Mouse (Mus musculus) lung, embryonic 15.5 days (tissue): ENCODE results near the gene Fsip2. TPM values are rescaled to one million over a fixed set of nuclear protein-coding genes. Genes with fewer than 3 reads are reported as not detected.

Experiments
- ATAC-seq: fragments of 200-750 bp; cut with Nextera tagmentation; 2 replicates; pipeline ENCODE4 v1.8.0; 2017; ENCODE audit warnings: moderate number of reproducible peaks, borderline replicate concordance; ENCODE audit not compliant: low FRiP score, low TSS enrichment; ENCODE audit errors: extremely low read depth
- H3K27ac ChIP-seq: fragments of 300-500 bp; sonication (generic); 2 replicates; pipeline ENCODE4 v1.5.1; 2015; ENCODE audit warnings: moderate library complexity, mild to moderate bottlenecking, inconsistent platforms
- H3K27me3 ChIP-seq: fragments of 300-500 bp; sonication (generic); 2 replicates; pipeline ENCODE4 v1.6.1; 2015; ENCODE audit warnings: inconsistent platforms
- H3K36me3 ChIP-seq: fragments of 300-500 bp; sonication (generic); 2 replicates; pipeline ENCODE4 v1.6.1; 2015; ENCODE audit warnings: inconsistent platforms
- H3K4me1 ChIP-seq: fragments of 300-500 bp; sonication (generic); 2 replicates; pipeline ENCODE4 v1.6.1; 2015; ENCODE audit warnings: inconsistent platforms
- H3K4me2 ChIP-seq: fragments of 300-500 bp; sonication (generic); 2 replicates; pipeline ENCODE4 v1.6.1; 2015; ENCODE audit warnings: inconsistent platforms, mild to moderate bottlenecking, moderate library complexity
- H3K4me3 ChIP-seq: fragments of 300-500 bp; sonication (generic); 2 replicates; pipeline ENCODE4 v1.5.1; 2015; ENCODE audit warnings: mild to moderate bottlenecking, inconsistent platforms
- H3K9ac ChIP-seq: fragments of 300-500 bp; sonication (generic); 2 replicates; pipeline ENCODE4 v1.6.1; 2015; ENCODE audit warnings: inconsistent platforms
- H3K9me3 ChIP-seq: fragments of 300-500 bp; sonication (generic); 2 replicates; pipeline ENCODE4 v1.6.1; 2016; ENCODE audit warnings: inconsistent platforms
- WGBS: fragments of 180-500 bp; shearing (Covaris S2); methylation state at CpG from one replicate; pipeline ENCODE4 v1.1.7; 2015; 5-methylcytosine and 5-hydroxymethylcytosine counted together
- polyA plus RNA-seq: library from polyadenylated mRNA; unstranded; fragments of >200 nt; fragmentation: Nextera tagmentation; extraction: Ambion mirVana; gene quantifications from 2 replicates; pipeline ENCODE4 v1.2.1, GENCODE M21; 2015

Fsip2 gene
- polyA plus RNA-seq: not detected in 2 replicates

- H3K27ac ChIP-seq: no peak within 1 kb of the TSS
- H3K4me3 ChIP-seq: no peak within 1 kb of the TSS
- no peak within 1 kb of the TSS for H3K9ac ChIP-seq
- no peaks in the 10 kb centered on the region for H3K36me3 ChIP-seq
- no peak within 1 kb of the TSS for H3K4me2 ChIP-seq
- no peak for ATAC-seq
- H3K9me3 ChIP-seq: no peaks in the 10 kb centered on the region
- H3K27me3 ChIP-seq: no peaks in the 10 kb centered on the region
- WGBS: 90% methylated on average over 17 of the region's 17 CpGs
- H3K4me1 ChIP-seq: no peaks in the 10 kb centered on the region
Observed at GRCm38 (mm10) chr2:82943472-82943871, at the start of gene Fsip2. TSS of gene Fsip2 (plus strand) at chr2:82943634.

DNA sequence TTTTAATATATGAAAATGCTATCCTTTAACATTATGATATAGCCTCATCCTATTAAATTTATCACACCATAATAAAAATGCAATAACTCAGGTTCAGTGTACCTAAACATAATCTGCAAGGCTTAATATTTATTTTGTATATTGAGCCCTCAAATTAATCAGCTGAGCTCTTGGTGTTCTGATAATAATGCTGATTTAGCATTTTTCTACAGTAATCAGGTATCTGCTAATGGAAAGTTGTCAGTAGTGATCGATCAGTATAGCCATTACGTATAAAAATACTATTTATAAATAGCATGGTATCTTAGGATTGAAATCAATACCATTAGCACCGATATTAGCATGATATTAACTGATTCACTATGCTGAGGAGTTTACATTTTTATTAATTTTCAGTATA is 20.0 kb downstream of the Fsip2 start:
- no peak overlapping the region for H3K9ac ChIP-seq
- 72% methylated on average over 3 of the region's 3 CpGs for WGBS
- no peaks in the 10 kb centered on the region for H3K27me3 ChIP-seq
- no peak for ATAC-seq
- H3K4me3 ChIP-seq: no peak overlapping the region
- no peak overlapping the region for H3K4me2 ChIP-seq
- no peaks in the 10 kb centered on the region for H3K9me3 ChIP-seq
- no peaks in the 10 kb centered on the region for H3K4me1 ChIP-seq
- no peak overlapping the region for H3K27ac ChIP-seq
- H3K36me3 ChIP-seq: no peaks in the 10 kb centered on the region

GRCm38 (mm10) chr2:83025853-83026252 is 82.4 kb downstream of the Fsip2 start:
- H3K27ac ChIP-seq: no peak overlapping the region
- no peaks in the 10 kb centered on the region for H3K9me3 ChIP-seq
- no peaks in the 10 kb centered on the region for H3K36me3 ChIP-seq
- 47% methylated on average over 7 of the region's 7 CpGs for WGBS
- no peak for ATAC-seq
- H3K4me2 ChIP-seq: no peak overlapping the region
- no peaks in the 10 kb centered on the region for H3K27me3 ChIP-seq
- no peak overlapping the region for H3K9ac ChIP-seq
- H3K4me1 ChIP-seq: no peaks in the 10 kb centered on the region
- no peak overlapping the region for H3K4me3 ChIP-seq

DNA sequence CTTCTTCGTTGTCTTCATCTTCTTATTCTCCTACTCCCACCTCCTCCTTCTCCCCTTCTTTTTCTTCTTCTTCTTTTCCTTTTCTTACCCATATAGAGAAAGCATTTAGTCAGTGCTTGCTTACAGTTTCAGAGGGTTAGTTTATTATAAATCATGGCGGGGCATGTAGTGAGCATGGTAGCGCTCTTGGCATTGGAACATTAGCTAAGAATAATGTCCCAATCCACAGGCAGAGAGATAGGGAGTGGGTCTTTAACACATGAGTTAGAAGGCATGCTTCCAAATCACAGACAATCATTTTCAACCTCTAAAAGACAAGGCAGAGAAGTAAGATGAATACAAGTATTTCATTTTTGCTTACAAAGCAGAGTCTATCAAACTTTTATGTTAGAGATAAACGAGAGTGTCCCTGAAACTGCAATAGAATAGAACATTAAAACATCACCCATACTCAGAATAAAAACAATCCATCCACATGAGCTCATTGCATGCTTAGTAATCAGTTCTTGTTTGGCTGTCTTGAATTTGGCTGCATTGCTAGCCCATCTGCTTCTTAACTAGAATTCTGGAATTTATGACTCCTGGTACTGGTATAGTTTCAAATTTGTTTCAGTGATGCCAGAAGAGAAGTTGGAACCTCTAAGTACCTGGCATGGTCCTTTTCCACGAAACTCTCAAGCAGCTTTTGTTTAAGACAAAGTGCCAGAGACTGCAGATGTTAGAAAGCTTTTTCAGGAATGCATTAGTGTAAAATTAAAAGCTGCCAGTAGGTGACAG is 109.7 kb downstream of the Fsip2 start:
- H3K27ac ChIP-seq: no peak overlapping the region
- no peaks in the 10 kb centered on the region for H3K36me3 ChIP-seq
- no peak overlapping the region for H3K4me2 ChIP-seq
- ATAC-seq: no peak
- H3K9ac ChIP-seq: no peak overlapping the region
- H3K4me1 ChIP-seq: no peaks in the 10 kb centered on the region
- WGBS: 69% methylated on average over 5 of the region's 5 CpGs
- H3K4me3 ChIP-seq: no peak overlapping the region
- no peaks in the 10 kb centered on the region for H3K9me3 ChIP-seq
- no peaks in the 10 kb centered on the region for H3K27me3 ChIP-seq
